Mouse (Mus musculus): Measurements from ENCODE around the gene Sntb2.
A peak's percentile ranks its signal among the peaks of the same experiment; 100 is the strongest.
"Not testable (repeated sequence)": the region's sequence is repeated elsewhere in the genome, so short reads cannot be mapped to it uniquely, and the experiment has no call there.

Sntb2 gene

GRCm38 (mm10) chr8:106974754-106975153, 39.2 kb downstream of the Sntb2 start:
- DNase-seq: no peak

GRCm38 (mm10) chr8:106975764-106976163, 40.2 kb downstream of the Sntb2 start:
- no peak for DNase-seq

GRCm38 (mm10) chr8:106976436-106976835, 40.9 kb downstream of the Sntb2 start:
- no peak for DNase-seq

GRCm38 (mm10) chr8:106978755-106979251, 43.3 kb downstream of the Sntb2 start:
- no peak for DNase-seq

- DNase-seq: no peak
These were observed 49.9 kb downstream of the Sntb2 start for GRCm38 (mm10) chr8:106985404-106985821.

- DNase-seq: no peak
These were observed 50.4 kb downstream of the Sntb2 start for GRCm38 (mm10) chr8:106985951-106986350.

DNA sequence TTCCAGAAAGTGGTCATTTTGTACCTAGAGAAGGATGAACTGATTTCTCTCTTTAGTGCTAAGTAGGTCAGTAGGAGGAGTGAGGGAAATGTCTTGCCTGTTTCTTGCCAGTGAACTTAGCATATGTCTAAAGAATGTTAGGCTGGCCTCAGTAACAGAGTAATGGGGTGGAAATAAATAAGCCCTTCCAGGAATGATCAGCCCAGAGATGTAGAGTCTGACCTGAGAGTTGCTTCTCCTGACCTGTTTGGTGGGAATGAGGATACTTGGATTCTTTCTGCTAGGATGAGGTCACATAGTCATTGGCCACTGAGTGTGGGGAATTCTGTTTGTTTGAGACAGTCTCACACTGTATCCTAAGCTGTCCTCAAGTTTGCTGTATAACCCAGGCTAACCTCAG, 52.0 kb downstream of the Sntb2 start:
- DNase-seq: no peak

GRCm38 (mm10) chr8:106991393-106991792, 55.8 kb downstream of the Sntb2 start:
- DNase-seq: no peak

GRCm38 (mm10) chr8:106996339-106996738, 60.8 kb downstream of the Sntb2 start:
- DNase-seq: not testable (repeated sequence)

DNA sequence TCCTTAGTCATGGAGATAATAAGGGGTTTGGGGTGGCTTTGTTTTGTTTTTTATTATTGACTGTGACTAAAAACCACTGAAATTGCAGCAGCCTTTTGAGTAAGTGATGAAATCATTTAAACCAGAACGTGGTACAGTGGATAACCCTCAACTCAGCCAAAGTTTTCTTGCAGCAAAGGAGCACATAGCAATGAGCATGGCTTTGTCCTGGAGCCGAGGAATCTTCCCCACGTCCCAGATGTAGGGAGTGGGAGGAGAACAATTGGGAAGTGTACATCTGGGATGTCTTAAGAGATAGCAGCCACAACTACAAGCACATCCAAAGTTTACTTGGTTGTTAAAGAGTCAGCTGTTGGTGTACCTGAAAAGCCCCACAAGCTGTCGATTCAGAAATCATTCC, 61.9 kb downstream of the Sntb2 start:
- no peak for DNase-seq

DNA sequence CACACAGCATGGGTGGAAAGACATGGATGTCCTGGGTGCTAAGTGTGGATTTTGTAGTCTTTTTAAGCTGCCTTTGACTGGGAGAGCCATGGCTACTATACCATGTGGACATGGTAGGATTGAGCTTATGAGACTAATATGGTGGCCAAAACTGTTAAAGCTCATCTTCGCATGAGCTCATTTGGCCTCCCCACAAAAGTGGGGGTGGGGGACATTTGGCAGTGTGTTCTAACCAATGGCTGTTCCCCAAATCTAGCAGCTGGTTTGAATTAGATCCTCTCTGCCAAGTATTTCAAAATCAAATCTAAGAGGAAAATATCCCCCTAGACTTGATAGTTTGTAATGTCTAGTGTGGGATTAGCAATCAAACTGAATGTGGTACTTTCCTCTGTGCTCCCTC, 63.5 kb downstream of the Sntb2 start:
- DNase-seq: no peak

DNA sequence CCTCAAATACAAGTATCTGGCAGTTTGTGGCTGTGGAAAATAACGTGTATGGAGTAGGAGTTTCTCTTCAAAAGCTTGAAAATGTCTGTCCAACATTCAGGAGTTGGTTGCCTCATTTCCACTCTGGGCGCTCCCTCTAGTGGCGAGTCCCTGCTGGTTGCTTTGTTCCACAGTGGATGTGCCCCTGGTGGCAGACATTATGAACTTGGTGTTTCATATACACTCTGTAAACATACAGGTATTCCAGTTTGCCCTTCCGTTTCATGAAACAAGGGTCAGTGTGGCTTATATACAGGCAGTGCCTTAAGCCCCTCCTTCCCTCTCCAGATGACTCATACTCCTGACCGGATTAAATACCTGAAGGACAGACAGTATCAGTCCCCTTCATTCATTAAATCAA, 67.0 kb downstream of the Sntb2 start:
- peak; percentile 82 for DNase-seq

DNA sequence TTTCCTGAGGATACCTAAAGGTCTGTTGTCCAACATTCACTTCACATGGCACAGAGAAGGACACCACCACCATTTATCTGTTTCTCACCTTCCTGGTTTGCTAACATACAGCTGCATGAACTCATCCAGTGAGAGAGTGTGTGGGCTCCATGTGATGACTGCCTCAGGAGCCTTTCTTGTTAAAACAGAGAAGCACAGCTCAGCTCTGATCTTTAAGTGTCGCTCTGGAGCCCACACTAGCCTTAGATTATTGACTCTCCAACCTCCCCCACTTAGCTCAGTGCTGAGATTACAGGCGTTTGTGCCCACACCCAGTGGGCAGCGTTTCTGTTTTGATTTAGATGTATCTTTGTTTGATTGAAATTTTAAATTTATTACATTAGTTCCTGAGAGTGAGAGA, 72.2 kb downstream of the Sntb2 start:
- no peak for DNase-seq

GRCm38 (mm10) chr8:107012666-107013065, 77.1 kb downstream of the Sntb2 start:
- no peak for DNase-seq

GRCm38 (mm10) chr8:107014915-107015314, 79.4 kb downstream of the Sntb2 start:
- no peak for DNase-seq

- DNase-seq: no peak
These were observed 87.9 kb downstream of the Sntb2 start for GRCm38 (mm10) chr8:107023479-107023878.

DNA sequence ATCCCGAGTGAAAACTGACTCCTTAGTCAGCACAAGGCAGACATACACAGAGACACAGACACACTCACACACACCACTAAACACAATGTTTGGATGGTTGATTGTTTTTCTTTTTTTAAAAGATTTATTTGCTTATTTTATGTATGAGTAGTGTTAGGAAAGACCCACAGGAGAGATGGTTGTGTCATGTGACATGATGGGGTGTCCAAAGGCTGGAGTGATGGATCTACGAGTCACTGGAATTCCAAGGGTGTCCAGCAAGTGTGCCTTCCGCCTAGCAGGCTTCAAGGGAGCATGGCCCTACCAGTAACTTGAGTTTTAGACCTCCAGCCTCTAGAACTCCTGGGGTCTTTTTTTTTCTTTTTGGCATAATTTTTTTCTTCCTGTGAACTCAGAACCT, 93.8 kb downstream of the Sntb2 start:
- DNase-seq: no peak

DNA sequence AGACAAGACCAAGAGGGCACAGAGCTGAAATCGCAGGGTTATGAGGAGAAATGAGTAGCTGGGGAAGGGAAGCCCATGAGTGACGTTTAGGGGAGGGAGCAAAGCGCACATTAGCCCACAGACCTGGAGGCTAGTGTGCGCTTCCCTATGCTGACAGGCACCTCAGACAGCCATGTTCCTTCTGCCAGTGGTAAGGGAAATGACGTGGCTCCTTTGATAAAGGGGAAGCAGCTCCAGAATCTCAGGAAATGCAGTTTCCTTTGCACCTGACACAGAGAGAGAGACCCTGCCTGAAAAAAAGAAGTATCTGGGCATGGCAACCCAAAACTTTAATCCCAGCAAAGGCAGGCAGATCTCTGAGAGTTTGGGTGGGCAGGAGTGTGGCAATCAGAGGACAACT, 94.5 kb downstream of the Sntb2 start:
- no peak for DNase-seq

- peak; percentile 97 for DNase-seq
These were observed 95.4 kb downstream of the Sntb2 start, which contains the start of gene Vps4a for GRCm38 (mm10) chr8:107030650-107031576. Vps4a (plus strand) TSS chr8:107031222.

GRCm38 (mm10) chr8:107031577-107032090, 96.1 kb downstream of the Sntb2 start:
- no peak for DNase-seq

DNA sequence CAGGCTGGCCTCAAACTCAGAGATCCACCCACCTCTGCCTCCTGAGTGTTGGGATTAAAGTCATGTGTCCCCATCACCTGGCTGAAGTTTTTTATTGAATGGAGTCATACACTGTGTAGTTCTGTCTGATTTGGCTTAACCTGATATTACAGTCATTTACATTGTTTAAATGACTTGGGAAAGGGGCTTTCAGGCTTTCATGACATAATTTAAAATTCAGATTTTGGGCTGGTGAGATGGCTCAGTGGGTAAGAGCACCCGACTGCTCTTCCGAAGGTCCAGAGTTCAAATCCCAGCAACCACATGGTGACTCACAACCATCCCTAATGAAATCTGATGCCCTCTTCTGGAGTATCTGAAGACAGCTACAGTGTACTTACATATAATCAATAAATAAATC, 98.1 kb downstream of the Sntb2 start:
- not testable (repeated sequence) for DNase-seq

GRCm38 (mm10) chr8:107035641-107036040, 100.1 kb downstream of the Sntb2 start:
- DNase-seq: no peak

DNA sequence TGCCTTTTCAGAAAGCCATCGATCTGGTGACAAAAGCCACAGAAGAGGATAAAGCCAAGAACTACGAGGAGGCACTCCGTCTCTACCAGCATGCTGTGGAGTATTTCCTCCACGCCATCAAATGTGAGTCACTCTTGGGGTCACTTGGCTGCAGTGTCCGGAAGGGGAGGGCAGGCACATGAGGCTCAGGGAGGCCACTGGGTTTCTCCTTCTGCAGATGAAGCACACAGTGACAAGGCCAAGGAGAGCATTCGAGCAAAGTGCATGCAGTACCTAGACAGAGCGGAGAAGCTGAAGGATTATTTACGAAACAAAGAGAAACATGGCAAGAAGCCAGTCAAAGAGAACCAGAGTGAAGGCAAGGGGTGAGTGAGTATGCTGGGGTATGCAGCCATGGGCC, 101.1 kb downstream of the Sntb2 start:
- DNase-seq: no peak

GRCm38 (mm10) chr8:107040632-107041031, 105.1 kb downstream of the Sntb2 start:
- no peak for DNase-seq
